Mouse (Mus musculus): ENCODE measurements around the gene Miga2. TPM values are rescaled to one million over a fixed set of nuclear protein-coding genes. Genes with fewer than 3 reads are reported as not detected.

The Miga2 gene
- polyA plus RNA-seq, 1 experiment from 2014 or later = 39.7 TPM

DNA sequence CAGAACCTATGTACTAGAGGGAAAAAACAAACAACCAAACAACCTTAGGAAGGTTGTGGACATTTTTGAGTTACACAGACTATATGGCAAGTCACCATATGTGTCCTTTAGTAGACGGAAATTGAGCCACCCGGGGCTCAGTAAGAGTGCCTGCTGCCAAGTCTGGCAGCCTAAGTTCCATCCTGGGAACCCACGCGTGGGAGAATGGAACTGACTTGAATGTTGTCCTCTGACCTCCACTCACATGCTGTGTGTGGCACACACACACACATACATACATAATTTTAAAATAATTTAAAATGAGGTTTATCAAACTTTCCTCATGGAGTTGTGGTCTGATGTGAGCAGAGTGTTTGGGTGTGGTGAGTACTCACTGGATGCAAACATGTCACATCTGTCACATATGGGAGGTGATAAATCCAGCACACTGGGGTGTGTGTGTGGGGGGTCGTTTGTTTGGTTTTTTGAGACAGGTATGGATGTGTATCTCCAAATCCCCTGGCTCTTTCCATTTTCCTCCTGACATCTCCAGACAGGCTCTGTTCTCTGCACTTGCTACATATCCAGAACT is 53.6 kb downstream of the Miga2 start:
- Histone ChIP-seq H3K4me1 (ENCODE audit: control insufficient read depth, insufficient read depth, low read depth, low read length) (peaks cover 45% of the 10 kb centered on the region), H3K9ac (ENCODE audit: low read depth, low read length) (no peak overlapping the region), H3K4me3 (ENCODE audit: low read length) (no peak overlapping the region), H3K27me3 (replicated peaks; ENCODE audit: control insufficient read depth, insufficient read depth, low read length) (no peaks in the 10 kb centered on the region), H3K4me2 (ENCODE audit: low read length) (no peak overlapping the region; the same call in 1 of the 2 replicates), H3K27ac (ENCODE audit: low read depth, low read length) (no peak overlapping the region), H3K36me3 (ENCODE audit: control insufficient read depth, insufficient read depth, low read length) (0 out of 2 replicates have a peak, but pooled peaks cover 2% of the 10 kb centered on the region), H3K9me3 (ENCODE audit: control insufficient read depth, low read length) (no peaks in the 10 kb centered on the region)
- ATAC-seq = no peak
- WGBS = 58% methylated on average over 5 of the region's 5 CpGs

GRCm38 (mm10) chr2:30418259-30418658 is 54.2 kb downstream of the Miga2 start:
- no peaks in the 10 kb centered on the region for H3K27me3 ChIP-seq (replicated peaks; ENCODE audit: control insufficient read depth, insufficient read depth, low read length)
- H3K36me3 ChIP-seq (ENCODE audit: control insufficient read depth, insufficient read depth, low read length) = no peaks in the 10 kb centered on the region
- ATAC-seq = no peak
- no peak overlapping the region for H3K4me3 ChIP-seq (ENCODE audit: low read length)
- WGBS = 70% methylated on average over 6 of the region's 6 CpGs
- H3K9ac ChIP-seq (ENCODE audit: low read depth, low read length) = peak overlapping the region; percentile 27; the same call in 1 of the 2 replicates
- no peak overlapping the region for H3K27ac ChIP-seq (ENCODE audit: low read depth, low read length)
- no peaks in the 10 kb centered on the region for H3K9me3 ChIP-seq (ENCODE audit: control insufficient read depth, low read length)
- H3K4me1 ChIP-seq (ENCODE audit: control insufficient read depth, insufficient read depth, low read depth, low read length) = peaks cover 39% of the 10 kb centered on the region
- peak overlapping the region; percentile 29 for H3K4me2 ChIP-seq (ENCODE audit: low read length)

- Histone ChIP-seq H3K4me2 (ENCODE audit: low read length) (peak overlapping the region; percentile 29; the same call in 1 of the 2 replicates), H3K36me3 (ENCODE audit: control insufficient read depth, insufficient read depth, low read length) (no peaks in the 10 kb centered on the region), H3K9me3 (ENCODE audit: control insufficient read depth, low read length) (no peaks in the 10 kb centered on the region), H3K27ac (ENCODE audit: low read depth, low read length) (no peak overlapping the region), H3K27me3 (replicated peaks; ENCODE audit: control insufficient read depth, insufficient read depth, low read length) (no peaks in the 10 kb centered on the region), H3K4me3 (ENCODE audit: low read length) (no peak overlapping the region), H3K4me1 (ENCODE audit: control insufficient read depth, insufficient read depth, low read depth, low read length) (peaks cover 31% of the 10 kb centered on the region), H3K9ac (ENCODE audit: low read depth, low read length) (peak overlapping the region; percentile 37)
- 38% methylated on average over 10 of the region's 10 CpGs for WGBS
- ATAC-seq = no peak
Observed at GRCm38 (mm10) chr2:30419112-30419511, 55.1 kb downstream of the Miga2 start.

- no peaks in the 10 kb centered on the region for H3K9me3 ChIP-seq (ENCODE audit: control insufficient read depth, low read length)
- no peaks in the 10 kb centered on the region for H3K27me3 ChIP-seq (replicated peaks; ENCODE audit: control insufficient read depth, insufficient read depth, low read length)
- 62% methylated on average over 4 of the region's 4 CpGs for WGBS
- no peak for ATAC-seq
- H3K4me2 ChIP-seq (ENCODE audit: low read length) = no peak overlapping the region
- H3K9ac ChIP-seq (ENCODE audit: low read depth, low read length) = no peak overlapping the region
- H3K4me3 ChIP-seq (ENCODE audit: low read length) = no peak overlapping the region
- peaks cover 22% of the 10 kb centered on the region for H3K4me1 ChIP-seq (ENCODE audit: control insufficient read depth, insufficient read depth, low read depth, low read length)
- peak overlapping the region; percentile 12; the same call in 1 of the 2 replicates for H3K27ac ChIP-seq (ENCODE audit: low read depth, low read length)
- H3K36me3 ChIP-seq (ENCODE audit: control insufficient read depth, insufficient read depth, low read length) = 0 out of 2 replicates have a peak, but pooled peaks cover 2% of the 10 kb centered on the region
Observed at GRCm38 (mm10) chr2:30421432-30421831, 57.4 kb downstream of the Miga2 start.

DNA sequence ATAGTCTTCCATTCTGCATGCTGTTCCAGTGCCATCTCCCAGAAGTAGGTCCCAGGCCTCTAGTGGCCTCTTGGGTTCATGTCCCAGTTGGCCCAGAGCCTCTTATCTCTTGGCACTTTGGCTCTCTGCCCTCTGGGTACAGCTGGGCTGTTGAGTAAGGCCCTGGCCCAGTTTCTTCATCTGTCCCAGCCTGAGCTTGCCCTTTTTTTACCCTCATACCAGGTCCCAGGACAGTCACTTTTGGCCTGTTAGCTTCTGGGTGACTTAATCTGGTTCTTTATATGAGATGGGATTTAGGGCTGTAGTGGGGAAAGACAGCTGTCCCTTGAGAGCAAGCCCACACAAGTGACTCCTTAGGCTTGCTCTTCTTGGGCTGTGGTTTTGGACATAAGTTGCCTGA is 65.1 kb downstream of the Miga2 start:
- Histone ChIP-seq H3K27me3 (replicated peaks; ENCODE audit: control insufficient read depth, insufficient read depth, low read length) (no peaks in the 10 kb centered on the region), H3K4me2 (ENCODE audit: low read length) (no peak overlapping the region), H3K9ac (ENCODE audit: low read depth, low read length) (no peak overlapping the region), H3K27ac (ENCODE audit: low read depth, low read length) (no peak overlapping the region), H3K4me3 (ENCODE audit: low read length) (no peak overlapping the region), H3K4me1 (ENCODE audit: control insufficient read depth, insufficient read depth, low read depth, low read length) (no peaks in the 10 kb centered on the region), H3K36me3 (ENCODE audit: control insufficient read depth, insufficient read depth, low read length) (peaks cover 37% of the 10 kb centered on the region), H3K9me3 (ENCODE audit: control insufficient read depth, low read length) (no peaks in the 10 kb centered on the region)
- no peak for ATAC-seq

Small RNAs within 50 kb of the gene (microRNA-seq; reads per million reads assigned to microRNA genes)
- gene Gm47292 = not detected

Other genes with a start within 250 kb of the Miga2 start
- 10.4 and 11.3 TPM in 2 replicates for gene Zer1, start 239.6 kb upstream of the Miga2 start, polyA plus RNA-seq (2015; fragmentation: Nextera tagmentation; extraction: Ambion mirVana)
- 8.8 and 10.0 TPM in 2 replicates for gene Tbc1d13, start 230.5 kb upstream of the Miga2 start, polyA plus RNA-seq (2015; fragmentation: Nextera tagmentation; extraction: Ambion mirVana)
- 24.0 and 29.2 TPM in 2 replicates for gene Endog, start 192.7 kb upstream of the Miga2 start, polyA plus RNA-seq (2015; fragmentation: Nextera tagmentation; extraction: Ambion mirVana)
- 71.2 and 72.4 TPM in 2 replicates for gene Spout1, start 185.8 kb upstream of the Miga2 start, polyA plus RNA-seq (2015; fragmentation: Nextera tagmentation; extraction: Ambion mirVana)
- 14.8 and 15.2 TPM in 2 replicates for gene Kyat1, start 158.4 kb upstream of the Miga2 start, polyA plus RNA-seq (2015; fragmentation: Nextera tagmentation; extraction: Ambion mirVana)
- gene Lrrc8a, start 126.5 kb upstream of the Miga2 start, polyA plus RNA-seq (2015; fragmentation: Nextera tagmentation; extraction: Ambion mirVana) = 53.6 and 56.9 TPM in 2 replicates
- 0.15 and 0.16 TPM in 2 replicates for gene Gm28035, start 123.7 kb upstream of the Miga2 start, polyA plus RNA-seq (2015; fragmentation: Nextera tagmentation; extraction: Ambion mirVana)
- 5.9 and 7.0 TPM in 2 replicates for gene Phyhd1, start 98.0 kb upstream of the Miga2 start, polyA plus RNA-seq (2015; fragmentation: Nextera tagmentation; extraction: Ambion mirVana)
- gene Gm28038, start 83.2 kb upstream of the Miga2 start, polyA plus RNA-seq (2015; fragmentation: Nextera tagmentation; extraction: Ambion mirVana) = not detected in 2 replicates
- 44.9 and 45.8 TPM in 2 replicates for gene Dolk, start 77.9 kb upstream of the Miga2 start, polyA plus RNA-seq (2015; fragmentation: Nextera tagmentation; extraction: Ambion mirVana)
- gene Nup188, start 77.8 kb upstream of the Miga2 start, polyA plus RNA-seq (2015; fragmentation: Nextera tagmentation; extraction: Ambion mirVana) = 15.8 and 23.4 TPM in 2 replicates
- gene Sh3glb2, start 4.9 kb upstream of the Miga2 start, polyA plus RNA-seq (2015; fragmentation: Nextera tagmentation; extraction: Ambion mirVana) = 208 and 221 TPM in 2 replicates
- gene Dolpp1, start 28.0 kb downstream of the Miga2 start, polyA plus RNA-seq (2015; fragmentation: Nextera tagmentation; extraction: Ambion mirVana) = 63.7 and 67.7 TPM in 2 replicates
- gene Crat, start 51.6 kb downstream of the Miga2 start, polyA plus RNA-seq (2015; fragmentation: Nextera tagmentation; extraction: Ambion mirVana) = 25.4 and 30.8 TPM in 2 replicates
- 153 and 159 TPM in 2 replicates for gene Ptpa, start 51.8 kb downstream of the Miga2 start, polyA plus RNA-seq (2015; fragmentation: Nextera tagmentation; extraction: Ambion mirVana)
- gene Ier5l, start 110.0 kb downstream of the Miga2 start, polyA plus RNA-seq (2015; fragmentation: Nextera tagmentation; extraction: Ambion mirVana) = 1.2 and 1.4 TPM in 2 replicates
- 0.19 and 0.99 TPM in 2 replicates for gene Cstad, start 230.8 kb downstream of the Miga2 start, polyA plus RNA-seq (2015; fragmentation: Nextera tagmentation; extraction: Ambion mirVana)

All from hindbrain, embryonic 16.5 days (tissue).